Mouse (Mus musculus): ENCODE measurements at regions not wholly inside any gene's neighbourhood (a gene's known extent, or its start where the extent isn't known, plus 50 kb on each side); places are given as distances from the start of the nearest gene placed in this dataset.

DNA sequence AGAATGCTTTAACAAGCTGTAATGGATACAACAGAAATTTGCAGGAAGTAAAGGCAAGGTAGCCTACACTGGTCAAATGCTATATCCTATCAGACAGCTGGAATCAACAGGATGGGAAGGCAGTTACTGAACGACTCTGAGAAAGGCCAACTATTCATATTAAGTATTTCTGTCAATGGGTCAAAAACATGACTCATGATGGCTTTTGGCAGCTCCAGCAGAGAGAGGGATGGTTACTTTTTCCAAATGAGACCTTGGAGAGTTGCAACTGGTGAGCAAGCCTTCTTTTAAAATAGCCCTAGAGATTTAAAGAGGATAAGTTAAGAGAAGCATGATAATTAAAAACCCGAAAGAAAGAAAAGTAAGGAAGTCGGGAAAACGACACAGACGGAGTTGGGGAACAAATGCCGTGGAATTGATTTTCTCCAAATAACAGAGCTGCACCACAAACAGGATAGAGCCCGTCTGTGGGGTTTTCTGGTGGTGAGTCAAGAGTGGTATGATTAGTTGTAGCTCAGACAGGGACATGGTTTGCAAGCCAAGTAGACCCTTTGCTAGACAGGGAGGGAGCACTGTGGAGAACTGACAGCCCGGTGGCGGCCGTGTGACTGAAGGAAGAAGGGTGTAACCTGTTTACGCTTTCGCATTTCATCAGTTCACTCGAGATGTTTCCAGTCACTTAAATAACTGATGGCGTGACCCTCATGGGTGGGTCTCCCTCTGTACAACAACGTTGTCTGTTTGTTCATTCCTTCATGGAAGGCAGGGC, 3638.1 kb upstream of the Gm7489 start:
- DNase-seq: no peak

DNA sequence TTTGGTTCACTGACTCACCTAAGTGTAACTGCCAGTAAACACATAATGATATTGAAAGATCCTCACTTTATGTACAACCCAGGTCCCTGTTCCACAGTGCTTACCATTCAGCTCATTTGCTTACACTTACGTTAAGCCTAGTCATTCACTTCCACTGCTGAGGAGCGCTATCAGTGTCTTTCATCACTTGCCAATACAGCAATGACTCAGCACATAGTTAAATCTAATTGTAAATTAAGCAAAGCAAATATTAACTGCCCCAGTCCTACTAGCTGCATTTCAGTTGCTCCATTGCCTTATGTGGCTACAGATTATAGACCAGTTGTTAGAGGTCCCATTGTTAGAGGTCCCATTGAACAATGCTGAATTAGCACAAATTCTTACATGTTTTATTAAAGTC, 3624.6 kb upstream of the Gm7489 start:
- DNase-seq: no peak

DNA sequence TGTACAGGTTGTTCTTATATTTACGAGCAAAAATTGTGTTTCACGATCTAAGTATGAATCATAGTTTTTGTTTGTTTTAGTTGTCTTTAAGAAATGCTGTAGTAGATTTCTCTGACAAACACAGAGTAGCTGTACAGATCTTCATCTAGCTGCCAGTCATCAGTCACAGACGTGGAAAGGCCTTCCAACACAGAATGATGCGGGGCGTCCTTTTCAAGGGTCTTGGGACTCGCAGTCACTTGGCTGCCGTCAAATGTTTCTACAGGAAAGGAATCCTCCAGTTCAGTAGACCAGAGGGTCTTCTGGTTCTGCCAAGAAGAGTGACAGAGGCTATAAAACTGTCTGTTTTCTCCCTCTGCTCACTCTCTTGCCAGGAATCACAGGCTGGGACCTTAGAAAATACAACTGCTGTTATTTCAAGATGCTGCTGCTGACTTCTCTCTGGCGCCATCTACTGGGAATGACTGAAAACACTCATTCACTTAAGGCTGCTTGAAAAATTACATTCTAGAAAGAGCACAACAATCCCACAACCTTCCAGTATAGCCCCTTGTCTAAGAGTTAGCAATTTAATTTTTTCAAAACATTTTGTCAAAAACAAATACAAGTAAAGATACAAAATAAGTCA, 3623.3 kb upstream of the Gm7489 start:
- peak; percentile 32 for DNase-seq

DNA sequence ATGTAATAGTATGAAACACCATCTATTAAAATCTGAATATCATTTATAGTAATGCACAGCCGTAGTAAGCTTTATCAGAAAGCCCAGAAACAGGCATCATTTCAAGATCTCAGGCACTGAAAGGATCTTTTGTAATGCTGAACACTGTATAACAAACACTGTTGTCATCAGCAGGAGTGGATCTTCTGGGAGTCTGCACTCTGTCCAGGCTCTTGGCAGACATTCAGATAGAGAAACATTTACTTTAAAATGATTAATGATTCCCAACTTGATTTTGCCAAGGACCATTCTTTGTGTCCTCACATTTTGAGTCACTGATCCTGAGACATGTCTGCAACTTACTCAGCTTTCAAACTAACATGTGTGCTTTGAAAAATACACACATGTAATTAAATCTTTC, 3617.2 kb upstream of the Gm7489 start:
- no peak for DNase-seq

DNA sequence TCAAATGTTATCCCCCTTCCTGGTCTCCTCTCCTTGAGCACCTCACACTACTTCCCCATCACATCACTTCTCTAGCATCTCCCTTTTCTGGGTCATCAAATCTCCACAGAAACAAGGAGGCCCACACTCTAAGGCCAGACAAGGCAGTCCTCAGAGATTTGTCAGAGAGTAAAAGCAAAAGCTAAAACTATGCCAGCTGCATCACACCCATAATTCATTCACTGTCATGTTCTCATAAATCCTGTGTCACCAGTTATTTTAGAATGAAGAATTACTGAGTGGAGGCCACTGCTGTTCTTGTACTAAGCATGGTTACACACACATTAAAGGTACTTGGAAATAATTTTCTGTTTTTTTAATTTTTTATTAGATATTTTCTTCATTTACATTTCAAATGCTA, 3613.1 kb upstream of the Gm7489 start:
- no peak for DNase-seq

DNA sequence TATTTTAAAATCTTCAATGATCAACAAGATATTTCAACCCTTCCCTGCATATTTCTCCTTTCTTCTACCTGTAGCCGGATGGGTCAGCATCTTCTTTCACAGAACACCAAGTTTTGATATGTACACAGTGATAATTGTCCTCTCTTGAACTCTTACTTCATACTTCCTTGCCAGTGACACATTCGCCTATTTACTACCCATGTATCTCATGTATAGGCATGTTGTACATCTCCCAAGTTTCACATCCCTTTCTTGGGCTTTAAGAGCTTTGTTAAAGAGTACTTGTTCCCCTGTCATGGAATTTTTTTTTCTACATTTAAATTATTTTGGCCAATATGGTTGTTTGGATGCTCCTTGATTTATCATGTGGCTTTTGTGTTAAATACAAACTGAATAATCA, 3602.1 kb upstream of the Gm7489 start:
- no peak for DNase-seq

DNA sequence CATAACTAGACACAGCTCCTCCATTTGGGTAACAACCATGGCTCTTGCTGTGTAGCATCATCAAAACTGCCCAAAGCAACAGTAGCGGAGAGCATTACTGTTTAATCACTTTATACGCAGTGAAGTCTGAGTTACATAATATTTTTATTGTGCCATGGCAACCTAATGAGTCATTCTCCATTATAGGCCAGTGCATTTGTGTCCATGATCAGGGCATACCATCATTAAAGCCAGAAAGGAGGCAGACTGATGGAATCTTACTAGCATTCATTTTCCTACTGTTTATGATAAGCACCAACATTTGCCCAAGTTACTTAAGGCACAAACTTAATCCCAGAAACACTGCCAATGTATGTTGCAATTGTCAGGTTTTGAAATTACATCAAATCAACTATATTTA, 3601.2 kb upstream of the Gm7489 start:
- DNase-seq: no peak

DNA sequence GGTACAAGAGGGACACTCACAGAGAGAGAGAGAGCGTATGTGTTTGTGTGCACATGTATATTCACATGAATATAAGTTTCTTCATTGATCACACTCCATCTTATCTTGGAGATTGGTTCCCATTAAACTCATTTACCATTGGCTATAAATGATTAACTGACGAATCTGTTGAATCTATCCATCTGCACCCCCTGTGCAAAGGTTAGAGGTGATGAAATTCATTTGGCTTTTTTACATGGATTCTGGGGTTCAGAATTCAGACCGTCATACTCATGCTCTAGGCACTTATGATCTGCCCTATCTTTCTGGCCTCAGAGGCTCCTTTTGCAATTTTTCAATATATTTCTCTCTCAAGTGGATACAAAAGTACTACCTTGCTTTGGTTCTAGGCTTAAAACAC, 3582.9 kb upstream of the Gm7489 start:
- no peak for DNase-seq

DNA sequence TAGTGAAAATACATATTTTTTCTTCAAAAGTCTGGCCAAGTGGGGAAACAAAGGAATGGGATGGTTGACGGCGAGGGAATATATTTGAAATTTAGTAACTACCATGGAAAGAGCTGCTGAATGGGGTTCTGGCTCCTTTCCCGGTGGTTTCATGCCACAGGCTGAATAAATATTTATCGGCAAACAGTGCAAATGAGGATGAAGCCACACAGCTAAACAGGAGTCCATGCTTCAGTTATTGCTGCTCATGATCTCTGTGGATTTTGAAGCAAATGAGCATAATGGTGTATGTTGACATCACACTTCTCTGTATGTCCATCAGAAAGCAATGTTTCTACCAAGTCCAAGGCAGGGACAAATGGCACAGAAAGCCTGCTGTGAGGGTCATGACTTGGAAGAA, 3580.6 kb upstream of the Gm7489 start:
- DNase-seq: no peak

DNA sequence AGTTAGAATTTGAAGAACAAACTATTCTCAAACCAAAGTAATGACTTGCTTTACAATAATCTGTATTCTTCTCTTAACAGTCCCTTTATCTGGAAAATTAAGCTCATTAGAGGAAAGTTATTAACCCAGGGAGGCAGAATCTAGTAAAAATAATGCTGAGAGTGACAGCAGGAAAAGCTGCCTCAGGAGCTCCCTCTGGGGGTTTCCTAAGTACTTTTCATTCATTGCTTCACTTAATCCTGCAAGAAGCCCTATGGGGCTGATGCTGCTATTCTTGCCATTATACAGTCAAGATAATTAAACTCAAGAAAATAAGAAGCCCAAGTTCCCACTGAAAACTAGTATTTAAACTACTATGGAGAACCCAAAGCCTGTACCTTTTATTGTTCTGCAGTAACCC, 3563.9 kb upstream of the Gm7489 start:
- no peak for DNase-seq

DNA sequence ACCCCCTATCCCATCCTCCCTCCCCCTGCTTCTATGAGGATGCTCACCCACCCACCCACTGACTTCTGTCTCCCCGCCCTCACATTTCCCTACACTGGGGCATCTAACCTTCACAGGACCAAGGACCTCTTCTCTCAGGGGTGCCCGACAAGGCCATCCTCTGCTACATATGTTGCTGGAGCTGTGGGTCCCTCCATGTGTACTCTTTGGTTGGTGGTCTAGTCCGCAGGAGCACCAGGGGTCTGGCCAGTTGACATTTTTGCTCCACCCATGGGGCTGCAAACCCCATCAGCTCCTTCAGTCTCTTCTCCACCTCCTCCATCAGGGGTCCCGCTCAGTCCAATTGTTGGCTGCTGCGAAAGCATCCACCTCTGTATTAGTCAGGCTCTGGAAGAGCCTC, 3539.2 kb upstream of the Gm7489 start:
- no peak for DNase-seq

DNA sequence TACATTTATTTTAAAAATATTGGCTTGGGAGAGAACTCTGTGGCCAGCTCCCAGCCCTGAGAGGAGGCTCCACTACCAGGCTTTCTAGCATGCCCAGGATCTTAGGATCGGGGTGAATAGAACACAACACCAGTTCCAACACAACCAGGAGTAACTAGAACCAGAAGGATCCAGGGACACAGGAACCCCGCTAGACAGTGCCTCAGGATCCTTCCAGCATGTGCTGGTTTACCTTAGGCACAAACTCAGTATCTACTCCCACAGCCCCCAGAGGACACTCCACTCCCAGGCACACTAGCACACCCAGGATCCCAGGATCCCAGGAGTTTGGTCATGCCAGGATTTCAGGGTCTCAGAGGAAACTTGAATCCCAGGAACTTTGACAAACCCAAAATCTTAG, 3537.8 kb upstream of the Gm7489 start:
- DNase-seq: no peak

DNA sequence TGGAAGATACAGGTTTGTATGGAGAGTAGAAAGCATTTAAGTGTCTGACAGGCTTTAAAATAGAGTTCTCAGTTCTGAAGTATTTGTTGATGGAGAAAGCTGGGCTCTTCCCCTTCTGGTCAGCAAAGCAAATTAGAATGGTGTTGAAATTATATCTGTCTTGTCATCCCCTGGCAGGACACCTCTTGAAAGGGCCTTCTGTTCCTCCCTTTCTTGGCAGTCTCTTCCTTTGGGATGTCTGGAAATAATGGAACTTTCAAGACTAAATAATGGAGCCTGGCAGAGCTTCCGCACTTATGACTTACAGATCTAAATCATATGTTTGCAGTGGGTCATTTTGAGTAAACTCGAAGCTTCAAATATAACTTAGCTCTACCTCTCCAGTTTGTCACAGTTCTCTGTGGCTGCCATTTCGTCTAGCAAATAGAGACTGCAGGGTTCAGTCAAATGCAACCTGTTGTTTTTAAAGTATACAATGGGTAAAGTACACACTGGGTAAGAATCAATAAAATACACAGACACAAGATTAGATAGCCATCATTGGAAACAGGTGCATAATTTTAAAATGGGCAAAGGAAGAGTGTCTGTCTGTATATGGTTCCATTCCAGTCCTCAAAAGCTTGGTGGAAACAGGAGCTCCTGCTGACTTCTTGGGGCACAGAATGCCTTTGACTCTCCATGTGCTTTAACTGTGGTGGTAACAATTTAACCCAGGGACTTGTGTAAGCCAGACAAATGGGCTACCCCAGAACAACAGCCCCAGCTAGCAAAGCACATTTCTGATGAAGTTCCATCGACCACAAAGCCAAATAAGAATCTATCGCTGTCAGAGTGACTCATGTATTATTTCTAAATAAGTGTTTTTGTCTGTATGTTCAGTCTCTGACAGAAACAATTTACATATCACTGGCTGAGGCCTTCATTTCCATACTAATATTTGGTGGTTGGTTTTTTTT, 3524.4 kb upstream of the Gm7489 start:
- no peak for DNase-seq

DNA sequence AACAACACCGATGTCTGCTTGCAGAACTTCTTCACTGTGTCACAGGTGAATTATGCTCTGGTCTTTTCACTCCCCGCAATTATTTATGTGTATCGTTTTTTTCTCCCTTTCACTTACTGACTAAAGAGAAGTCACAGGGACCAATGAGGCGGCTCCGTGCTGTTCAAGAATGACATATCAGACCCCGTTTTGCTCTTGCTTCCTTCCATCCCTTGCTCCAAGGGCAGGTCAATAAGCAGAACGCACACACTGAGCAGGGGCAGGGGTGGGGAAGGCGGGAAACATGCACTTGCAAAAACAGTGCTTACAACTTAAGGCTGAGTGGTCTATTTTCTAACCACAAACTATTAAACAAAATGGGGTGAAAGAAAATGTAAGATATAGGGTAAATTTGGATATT, 3523.4 kb upstream of the Gm7489 start:
- DNase-seq: peak; percentile 12

DNA sequence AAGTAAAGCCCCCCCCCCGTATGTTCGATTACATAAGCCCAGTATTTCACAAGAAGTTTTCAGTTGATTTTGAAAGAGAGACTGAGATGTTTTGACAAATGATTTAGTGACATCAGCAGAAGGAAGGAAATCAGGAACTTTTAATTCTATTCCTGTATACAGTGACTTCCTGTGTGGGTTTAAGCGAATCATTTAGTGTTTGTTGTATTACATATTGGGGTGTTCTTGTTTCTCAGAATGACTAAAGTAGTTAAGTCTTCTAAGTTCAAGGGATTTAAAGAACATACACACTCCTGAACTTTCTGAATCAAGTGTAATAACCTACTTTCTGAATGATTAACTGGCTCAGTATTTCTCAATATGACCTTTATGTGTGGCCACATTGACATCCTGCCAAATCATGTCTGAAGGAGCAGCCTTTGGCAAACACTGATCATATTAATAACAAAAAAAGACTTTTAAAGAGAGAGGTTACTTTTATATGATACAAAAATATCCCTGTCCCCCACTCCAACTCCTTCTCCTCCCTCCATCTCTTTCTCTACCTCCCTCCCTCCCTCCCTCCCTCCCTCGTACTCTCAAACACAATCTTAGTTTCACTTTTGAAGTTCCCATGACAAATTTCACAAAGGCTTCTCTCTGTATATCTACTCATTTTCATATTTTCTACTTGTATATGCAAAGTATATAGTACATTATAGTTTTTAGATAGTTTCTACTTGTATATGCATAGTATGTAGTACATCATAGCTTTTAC, 3522.8 kb upstream of the Gm7489 start:
- no peak for DNase-seq

DNA sequence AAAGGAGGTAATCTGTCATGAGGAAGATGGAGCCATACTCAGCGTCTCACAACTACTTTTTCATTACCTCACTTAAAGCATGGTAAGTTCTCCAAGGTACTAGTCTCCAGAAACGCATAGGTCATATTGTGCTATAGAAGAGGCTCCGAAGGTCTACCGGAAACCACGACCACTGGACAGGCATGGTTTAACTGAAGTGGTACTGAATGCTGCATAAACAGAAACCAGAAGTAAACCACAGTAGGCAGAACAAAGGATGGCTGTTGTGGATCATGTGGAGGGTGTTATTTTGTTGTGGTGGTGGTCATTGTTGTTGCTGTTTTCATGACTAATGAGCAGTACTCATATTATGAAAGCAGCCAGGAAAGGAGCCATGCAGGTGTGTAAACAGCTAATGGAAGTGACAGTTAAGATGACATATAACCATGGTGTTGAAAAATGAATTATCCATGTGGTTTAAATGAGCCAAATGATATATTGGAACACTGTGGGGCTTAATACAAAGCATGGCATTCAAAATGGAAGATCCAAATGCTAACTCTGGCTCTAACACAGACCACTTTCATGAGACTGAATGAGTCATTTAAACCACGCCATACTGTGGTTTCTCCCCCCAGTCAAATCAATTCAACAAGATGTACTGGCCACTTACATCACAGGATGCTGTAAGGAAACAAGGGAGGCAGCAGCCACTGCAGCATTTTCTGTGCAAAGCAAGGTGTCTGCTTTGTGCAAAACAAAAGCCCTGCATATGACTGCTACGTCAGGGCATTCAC, 3484.5 kb upstream of the Gm7489 start:
- no peak for DNase-seq

DNA sequence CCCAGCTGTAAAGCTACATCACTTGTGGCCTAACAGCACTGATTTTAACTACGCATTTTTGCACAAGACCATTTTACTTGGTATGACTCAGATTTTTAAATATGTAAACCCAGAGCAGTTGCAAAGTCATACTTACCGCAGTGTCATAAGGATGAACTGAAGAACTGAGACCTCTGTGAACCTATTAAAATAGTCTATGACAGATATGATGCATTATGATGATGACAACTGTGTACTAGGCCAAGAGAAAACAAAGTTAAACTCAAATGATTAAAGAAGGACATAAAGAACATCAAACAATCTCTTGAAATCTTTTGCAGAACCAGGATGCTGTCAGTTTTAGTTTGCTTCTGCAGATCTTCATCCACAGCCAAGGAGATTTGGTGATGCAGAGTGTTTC, 3483.3 kb upstream of the Gm7489 start:
- DNase-seq: no peak

DNA sequence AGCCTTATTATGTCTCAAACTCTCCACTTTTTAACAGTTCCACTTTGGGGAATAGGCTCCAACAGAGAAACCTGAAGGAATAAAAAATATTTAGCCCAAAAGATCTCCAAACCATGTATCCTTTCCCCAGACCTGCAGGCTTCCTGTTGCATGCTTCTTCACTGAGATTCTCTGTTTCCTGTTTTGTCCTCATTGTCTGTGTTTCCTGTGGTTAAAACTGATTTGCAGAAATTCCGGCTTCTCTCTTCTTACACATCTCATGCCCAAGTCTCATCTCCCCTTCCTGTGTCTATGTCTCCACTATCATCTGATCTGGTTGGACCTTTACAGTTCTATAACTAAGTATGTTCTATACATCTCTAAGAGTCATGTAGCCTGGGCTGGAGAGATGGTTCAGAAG, 3482.2 kb upstream of the Gm7489 start:
- no peak for DNase-seq

DNA sequence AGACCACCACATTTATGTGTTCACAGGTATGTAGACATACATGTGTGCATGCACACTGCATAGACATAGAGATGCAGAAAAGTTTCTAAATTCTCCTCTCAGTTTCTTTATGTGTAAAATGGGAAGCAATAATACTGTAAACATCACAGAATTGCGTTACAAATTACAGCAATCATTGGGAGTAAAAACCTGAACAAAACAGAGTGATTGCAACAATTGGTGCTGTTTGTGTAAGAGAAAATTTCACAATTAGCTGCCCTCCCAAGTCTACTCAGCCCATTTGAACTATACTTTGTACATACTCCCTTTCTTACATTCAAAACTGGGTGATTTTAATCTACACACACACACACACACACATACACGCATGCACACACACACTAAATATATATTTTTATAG, 3480.8 kb upstream of the Gm7489 start:
- DNase-seq: no peak

DNA sequence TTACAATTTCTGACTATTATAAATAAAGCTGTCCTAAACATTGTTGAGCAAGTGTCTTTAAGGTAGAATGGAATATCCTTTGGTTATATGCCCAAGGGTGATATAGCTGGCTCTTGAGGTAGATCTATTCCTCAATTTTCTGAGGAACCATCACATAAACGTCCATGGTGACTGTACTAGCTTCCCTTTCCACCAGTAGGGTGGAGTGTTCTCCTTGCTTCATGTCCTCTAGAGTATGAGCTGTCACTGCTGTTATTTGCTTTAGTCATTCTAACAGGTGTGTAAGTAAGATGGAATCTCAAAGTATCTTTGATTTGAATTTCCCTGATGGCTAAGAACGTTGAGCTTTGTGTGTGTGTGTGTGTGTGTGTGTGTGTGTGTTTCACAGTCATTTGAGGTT, 3475.7 kb upstream of the Gm7489 start:
- DNase-seq: no peak

DNA sequence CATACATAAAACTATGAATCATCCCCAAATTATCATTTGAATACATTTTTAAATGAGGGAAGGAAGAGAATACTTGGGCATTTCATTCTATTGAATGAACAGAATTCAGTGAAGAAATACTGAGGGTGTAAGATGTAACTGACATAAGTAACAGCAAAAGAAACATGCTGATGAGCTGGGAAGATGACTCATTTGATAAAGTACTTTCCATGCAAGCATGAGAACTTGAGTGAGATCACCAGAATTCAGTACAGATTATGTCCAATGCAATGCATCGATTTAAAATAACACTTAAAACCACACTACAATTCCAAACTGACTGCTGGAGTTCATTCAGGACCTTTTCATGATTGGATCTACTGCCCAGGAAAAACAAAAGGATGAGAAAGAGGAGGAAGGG, 3467.1 kb upstream of the Gm7489 start:
- no peak for DNase-seq

DNA sequence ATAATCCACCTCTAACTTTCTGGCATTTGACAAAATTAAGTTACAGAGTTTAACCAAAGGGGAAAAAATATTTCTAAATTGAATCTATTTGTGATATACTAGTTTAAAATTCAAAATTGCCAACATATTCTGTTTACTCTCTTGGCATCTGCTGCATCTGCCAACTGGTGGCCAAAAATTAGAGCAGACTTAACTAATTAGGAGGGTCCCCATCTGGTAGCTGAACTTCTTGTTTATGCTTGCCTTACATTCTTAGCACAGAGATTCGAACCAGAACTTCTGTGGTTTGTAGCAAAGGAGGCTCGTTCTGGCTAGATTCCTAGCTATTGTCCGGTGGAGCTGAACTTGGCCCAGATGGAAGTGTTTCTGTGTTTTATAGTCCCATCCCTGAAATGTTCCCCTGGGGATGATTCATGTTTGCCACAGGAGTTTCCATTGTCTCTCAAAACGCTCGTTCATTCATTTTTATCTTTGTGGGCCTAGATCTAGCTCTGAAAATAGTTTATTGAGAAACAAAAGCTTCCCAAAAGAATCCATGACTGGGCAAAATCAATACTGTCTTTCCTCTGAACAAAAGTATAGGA, 3461.5 kb upstream of the Gm7489 start:
- DNase-seq: no peak
